Mouse (Mus musculus) lung, postnatal 0 days (tissue): Measurements from ENCODE around the gene Mettl25. TPM values are rescaled to one million over a fixed set of nuclear protein-coding genes. Genes with fewer than 3 reads are reported as not detected.

Experiments used
- ATAC-seq: fragments of 200-750 bp; cut with Nextera tagmentation; 2 replicates; pipeline ENCODE4 v1.8.0; 2017; ENCODE audit warnings: moderate library complexity
- DNase-seq: peaks from one replicate; pipeline ENCODE4 v3.0.0-alpha.2; 2016; ENCODE audit warnings: low spot score
- H3K27ac ChIP-seq: fragments of 300-500 bp; sonication (generic); 2 replicates; pipeline ENCODE4 v1.5.1; 2014; ENCODE audit warnings: antibody characterized with exemption, mild to moderate bottlenecking, low read length, mixed read lengths
- H3K27me3 ChIP-seq: fragments of 300-500 bp; sonication (generic); replicated peaks from 2 replicates; pipeline ENCODE4 v1.6.1; 2014; ENCODE audit warnings: low read length, mixed read lengths; ENCODE audit not compliant: insufficient read depth
- H3K36me3 ChIP-seq: fragments of 300-500 bp; sonication (generic); 2 replicates; pipeline ENCODE4 v1.6.1; 2014; ENCODE audit warnings: low read length, mixed read lengths; ENCODE audit not compliant: insufficient read depth
- H3K4me1 ChIP-seq: fragments of 300-500 bp; sonication (generic); 2 replicates; pipeline ENCODE4 v1.6.1; 2014; ENCODE audit warnings: antibody characterized with exemption, low read depth, low read length, mixed read lengths; ENCODE audit not compliant: insufficient read depth
- H3K4me2 ChIP-seq: fragments of 300-500 bp; sonication (generic); replicated peaks from 2 replicates; pipeline ENCODE4 v1.6.1; 2014; ENCODE audit warnings: low read depth, mild to moderate bottlenecking, low read length, moderate library complexity, mixed read lengths
- H3K4me3 ChIP-seq: fragments of 300-500 bp; sonication (generic); 2 replicates; pipeline ENCODE4 v1.5.1; 2014; ENCODE audit warnings: low read depth, low read length
- H3K9ac ChIP-seq: fragments of 300-500 bp; sonication (generic); replicated peaks from 2 replicates; pipeline ENCODE4 v1.6.1; 2014; ENCODE audit warnings: low read depth, mild to moderate bottlenecking
- H3K9me3 ChIP-seq: fragments of 300-500 bp; sonication (generic); 2 replicates; pipeline ENCODE4 v1.6.1; 2016; ENCODE audit warnings: low read length, mixed read lengths
- CTCF ChIP-seq: IDR thresholded peaks from 2 replicates; pipeline ENCODE4 v1.5.1; 2016; ENCODE audit warnings: antibody characterized with exemption, mild to moderate bottlenecking
- EP300 ChIP-seq: IDR thresholded peaks from 2 replicates; pipeline ENCODE4 v1.6.1; 2016; ENCODE audit warnings: antibody characterized with exemption, mild to moderate bottlenecking, control low read depth
- WGBS: fragments of 180-500 bp; shearing (Covaris S2); extraction: QIAGEN DNeasy Blood & Tissue Kit; methylation state at CpG from one replicate; pipeline ENCODE4 v1.1.7; 2014; 5-methylcytosine and 5-hydroxymethylcytosine counted together
- polyA plus RNA-seq: library from polyadenylated mRNA; unstranded; fragments of >200 nt; fragmentation: Nextera tagmentation; extraction: Ambion mirVana; gene quantifications from 2 replicates; pipeline ENCODE4 v1.2.1, GENCODE M21; 2015

The Mettl25 gene
- polyA plus RNA-seq, result 10.8 and 11.7 TPM in 2 replicates

- Histone ChIP-seq H3K4me3 (peak within 1 kb of the TSS; percentile 79), H3K36me3 (peaks cover 13% of the 10 kb centered on the region), H3K9me3 (no peaks in the 10 kb centered on the region), H3K27me3 (no peaks in the 10 kb centered on the region), H3K27ac (peak within 1 kb of the TSS; percentile 96), H3K9ac (peak within 1 kb of the TSS; percentile 69), H3K4me1 (peaks cover 3% of the 10 kb centered on the region; the same call in 1 of the 2 replicates), H3K4me2 (peak within 1 kb of the TSS; percentile 72)
- peak; percentile 66 for TF ChIP-seq CTCF
- TF ChIP-seq EP300, result no peak; the same call in 1 of the 2 replicates
- DNase-seq (peak; percentile 96), ATAC-seq (peak; percentile 98)
- under 1% methylated on average over 83 of the region's 90 CpGs for WGBS
Observed at GRCm38 (mm10) chr10:105840928-105841888, at the start of gene Mettl25, which contains the start of gene Ccdc59. Mettl25 (minus strand) TSS chr10:105841380. Ccdc59 (plus strand) TSS chr10:105841067.

GRCm38 (mm10) chr10:105867312-105867711, 26.1 kb upstream of the Mettl25 start:
- Histone ChIP-seq H3K36me3 (no peaks in the 10 kb centered on the region), H3K27ac (no peak overlapping the region), H3K4me1 (no peaks in the 10 kb centered on the region), H3K9me3 (no peaks in the 10 kb centered on the region), H3K4me2 (no peak overlapping the region), H3K4me3 (no peak overlapping the region), H3K27me3 (no peaks in the 10 kb centered on the region), H3K9ac (no peak overlapping the region)
- peak; percentile 39 for DNase-seq
- 43% methylated on average over 4 of the region's 4 CpGs for WGBS
- no peak for ATAC-seq
- TF ChIP-seq EP300, result no peak
- TF ChIP-seq CTCF, result peak; percentile 60

GRCm38 (mm10) chr10:105851136-105851535, 10.0 kb upstream of the Mettl25 start:
- WGBS, result 63% methylated on average over 4 of the region's 4 CpGs
- no peak overlapping the region for H3K4me2 ChIP-seq
- no peaks in the 10 kb centered on the region for H3K9me3 ChIP-seq
- no peaks in the 10 kb centered on the region for H3K27me3 ChIP-seq
- no peak for ATAC-seq
- no peak for TF ChIP-seq EP300
- TF ChIP-seq CTCF, result no peak
- H3K4me1 ChIP-seq, result no peaks in the 10 kb centered on the region
- H3K27ac ChIP-seq, result no peak overlapping the region
- no peak overlapping the region for H3K9ac ChIP-seq
- 0 out of 2 replicates have a peak, but pooled peaks cover 9% of the 10 kb centered on the region for H3K36me3 ChIP-seq
- DNase-seq, result no peak
- no peak overlapping the region for H3K4me3 ChIP-seq

GRCm38 (mm10) chr10:105850286-105850685, 9.1 kb upstream of the Mettl25 start:
- Histone ChIP-seq H3K9me3 (no peaks in the 10 kb centered on the region), H3K4me1 (no peaks in the 10 kb centered on the region), H3K4me3 (no peak overlapping the region), H3K27me3 (no peaks in the 10 kb centered on the region), H3K36me3 (0 out of 2 replicates have a peak, but pooled peaks cover 14% of the 10 kb centered on the region), H3K27ac (no peak overlapping the region), H3K9ac (no peak overlapping the region), H3K4me2 (no peak overlapping the region)
- WGBS, result 83% methylated on average over 5 of the region's 5 CpGs
- DNase-seq, result no peak
- ATAC-seq, result no peak
- no peak for TF ChIP-seq EP300
- no peak for TF ChIP-seq CTCF

- Histone ChIP-seq H3K4me3 (no peak overlapping the region), H3K9ac (no peak overlapping the region), H3K36me3 (peaks cover 13% of the 10 kb centered on the region), H3K4me2 (no peak overlapping the region), H3K4me1 (peaks cover 3% of the 10 kb centered on the region; the same call in 1 of the 2 replicates), H3K9me3 (no peaks in the 10 kb centered on the region), H3K27ac (no peak overlapping the region), H3K27me3 (no peaks in the 10 kb centered on the region)
- WGBS, result 78% methylated on average over 7 of the region's 7 CpGs
- DNase-seq (no peak), ATAC-seq (no peak)
- TF ChIP-seq EP300 (no peak), CTCF (peak; percentile 12; the same call in 1 of the 2 replicates)
Observed at GRCm38 (mm10) chr10:105842574-105842973, 1.4 kb upstream of the Mettl25 start.

GRCm38 (mm10) chr10:105834627-105835228, 6.5 kb downstream of the Mettl25 start:
- Histone ChIP-seq H3K4me3 (no peak overlapping the region), H3K27ac (no peak overlapping the region), H3K9me3 (no peaks in the 10 kb centered on the region), H3K9ac (no peak overlapping the region), H3K4me1 (no peaks in the 10 kb centered on the region), H3K36me3 (no peaks in the 10 kb centered on the region), H3K4me2 (no peak overlapping the region), H3K27me3 (no peaks in the 10 kb centered on the region)
- ATAC-seq (no peak), DNase-seq (peak; percentile 58)
- WGBS, result 61% methylated on average over 10 of the region's 10 CpGs
- TF ChIP-seq CTCF (peak; percentile 68), EP300 (no peak)
